13 mouse cellular contexts compared by ENCODE assay signal in the genomic region with DNA sequence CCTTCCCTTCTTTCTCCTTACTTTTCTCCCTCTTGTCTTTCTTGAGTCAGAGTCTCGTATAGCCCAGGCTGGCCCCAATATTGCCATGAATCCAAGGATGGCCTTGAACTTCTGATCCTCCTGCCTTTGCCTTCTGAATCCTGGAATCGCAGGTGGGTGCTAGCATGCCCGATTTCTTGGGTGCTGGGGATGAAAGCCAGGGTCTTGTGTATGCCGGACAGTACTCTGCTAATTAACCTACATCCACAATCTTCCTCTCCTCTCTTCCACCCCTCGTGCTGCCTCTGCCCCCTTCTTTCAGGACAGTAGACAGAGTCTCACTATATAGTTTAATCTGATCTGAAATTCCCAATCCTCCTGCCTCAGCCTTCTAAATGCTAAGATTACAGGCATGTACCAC. TPM values are rescaled to one million over a fixed set of nuclear protein-coding genes. Genes with fewer than 3 reads are reported as not detected.
DNase-seq lines count a peak whose midpoint lies in the region.
"Had no signal": no experiment of that assay in that cellular context is flagged by ENCODE, and none has a peak within 500 bp of the region (broad histone marks: within the 10 kb centered on the region; RNA-seq: fewer than 3 reads in every experiment).

No protein-coding gene starts in this region.

- no peak overlapping the region for H3K4me3 ChIP-seq in heart, embryonic 10.5 days
- H3K4me3 ChIP-seq in embryonic facial prominence, embryonic 10.5 days = no peak overlapping the region
- H3K4me3 ChIP-seq in limb, embryonic 10.5 days = no peak overlapping the region
- H3K4me3 ChIP-seq: embryonic facial prominence, embryonic 13.5 days; forebrain, embryonic 13.5 days; heart, embryonic 15.5 days; hindbrain, embryonic 12.5 days had no signal

- peaks cover 7% of the 10 kb centered on the region for H3K27me3 ChIP-seq in heart, embryonic 10.5 days (ENCODE audit: insufficient read depth, poor library complexity, severe bottlenecking)
- H3K27me3 ChIP-seq in embryonic facial prominence, embryonic 10.5 days (replicated peaks; ENCODE audit: low read depth, poor library complexity, severe bottlenecking) = peaks cover 18% of the 10 kb centered on the region
- no peaks in the 10 kb centered on the region for H3K27me3 ChIP-seq in limb, embryonic 10.5 days (ENCODE audit: low read depth, poor library complexity, severe bottlenecking)
- H3K27me3 ChIP-seq: heart, embryonic 15.5 days had no signal

- 85% methylated on average over 5 of the region's 5 CpGs for WGBS in heart, embryonic 10.5 days
- 92% methylated on average over 5 of the region's 5 CpGs for WGBS in embryonic facial prominence, embryonic 10.5 days
- WGBS in limb, embryonic 10.5 days = 87% methylated on average over 5 of the region's 5 CpGs

- intact Hi-C loops in heart, postnatal 25 days (cut with DNase I) = no loop called here

- H3K4me1 ChIP-seq in heart, embryonic 10.5 days = peaks cover 29% of the 10 kb centered on the region
- H3K4me1 ChIP-seq in embryonic facial prominence, embryonic 10.5 days = peaks cover 28% of the 10 kb centered on the region
- H3K4me1 ChIP-seq in limb, embryonic 10.5 days = peaks cover 21% of the 10 kb centered on the region

- DNase-seq in cerebellum, adult 9-11 months = peak; percentile 53
- no peak for DNase-seq in cerebellum, postnatal 36 days
- DNase-seq in heart, embryonic 10.5 days (ENCODE audit: low spot score) = no peak
- DNase-seq in heart, postnatal 25 days (ENCODE audit: low spot score) = no peak
- DNase-seq in embryonic facial prominence, embryonic 10.5 days (ENCODE audit: low spot score) = no peak
- peak; percentile 25 for DNase-seq in limb, embryonic 10.5 days (ENCODE audit: low spot score)
- DNase-seq in c-Kit-positive CD71-positive TER-119-positive erythroid progenitor cells, embryonic 14.5 days (ENCODE audit: low spot score) = no peak
- DNase-seq: forebrain, postnatal 0 days; kidney, adult 9 months had no signal

- peak overlapping the region; percentile 82 for H3K27ac ChIP-seq in heart, embryonic 10.5 days
- H3K27ac ChIP-seq in embryonic facial prominence, embryonic 10.5 days (replicated peaks) = 0 out of 2 replicates have a peak overlapping the region, but pooled peaks have one; percentile 59
- no peak overlapping the region; the same call in 1 of the 2 replicates for H3K27ac ChIP-seq in limb, embryonic 10.5 days
- H3K27ac ChIP-seq: embryonic facial prominence, embryonic 13.5 days; forebrain, embryonic 13.5 days; hindbrain, embryonic 12.5 days had no signal

- H3K9me3 ChIP-seq in heart, embryonic 10.5 days = no peaks in the 10 kb centered on the region
- H3K9me3 ChIP-seq in embryonic facial prominence, embryonic 10.5 days = no peaks in the 10 kb centered on the region
- H3K9me3 ChIP-seq in limb, embryonic 10.5 days (replicated peaks) = no peaks in the 10 kb centered on the region
- H3K9me3 ChIP-seq: embryonic facial prominence, embryonic 13.5 days; forebrain, embryonic 13.5 days; heart, embryonic 15.5 days; hindbrain, embryonic 12.5 days had no signal

- no peaks in the 10 kb centered on the region for H3K36me3 ChIP-seq in heart, embryonic 10.5 days
- no peaks in the 10 kb centered on the region for H3K36me3 ChIP-seq in embryonic facial prominence, embryonic 10.5 days (replicated peaks)
- H3K36me3 ChIP-seq in limb, embryonic 10.5 days = no peaks in the 10 kb centered on the region
- H3K36me3 ChIP-seq: embryonic facial prominence, embryonic 13.5 days; heart, embryonic 15.5 days; hindbrain, embryonic 12.5 days had no signal

RNA-seq across cellular contexts. Expression of gene Spop, which starts 12.3 kb away (rescaled TPM):
- 103 TPM in 2 replicates for polyA plus RNA-seq in heart, embryonic 10.5 days (2016; fragmentation: Nextera tagmentation; extraction: Ambion mirVana)
- 100 to 1,000 TPM; 180 to 195 TPM for total RNA-seq in heart, postnatal 25 days (2021)
- 135 TPM in 2 replicates for polyA plus RNA-seq in embryonic facial prominence, embryonic 10.5 days (2016; fragmentation: Nextera tagmentation; extraction: Ambion mirVana)
- 95.3 and 123 TPM in 2 replicates for polyA plus RNA-seq in limb, embryonic 10.5 days (2016; fragmentation: Nextera tagmentation; extraction: Ambion mirVana)

RNA-seq across cellular contexts. Expression of gene Slc35b1, which starts 17.1 kb away (rescaled TPM):
- 103 and 119 TPM in 2 replicates for polyA plus RNA-seq in heart, embryonic 10.5 days (2016; fragmentation: Nextera tagmentation; extraction: Ambion mirVana)
- 10 to 100 TPM; 36.6 to 43.4 TPM for total RNA-seq in heart, postnatal 25 days (2021)
- polyA plus RNA-seq in embryonic facial prominence, embryonic 10.5 days (2016; fragmentation: Nextera tagmentation; extraction: Ambion mirVana) = 116 and 122 TPM in 2 replicates
- 128 and 132 TPM in 2 replicates for polyA plus RNA-seq in limb, embryonic 10.5 days (2016; fragmentation: Nextera tagmentation; extraction: Ambion mirVana)

Comparison
In these comparisons a context has a peak if more than half of its experiments do, and no peak if none do; other contexts are left out.
1. DNase-seq: peak in cerebellum, adult 9-11 months (single experiment) and limb, embryonic 10.5 days (single experiment); none in cerebellum, postnatal 36 days (0 of 2), heart, embryonic 10.5 days (single experiment), heart, postnatal 25 days (single experiment), embryonic facial prominence, embryonic 10.5 days (single experiment) and c-Kit-positive CD71-positive TER-119-positive erythroid progenitor cells, embryonic 14.5 days (single experiment).